In genomic region chr4:127263438-127264182, GRCm38 (mm10) we compare ENCODE assay signal across 10 mouse cellular contexts. TPM values are rescaled to one million over a fixed set of nuclear protein-coding genes. Genes with fewer than 3 reads are reported as not detected.
DNase-seq lines count a peak whose midpoint lies in the region; ATAC-seq and TF ChIP-seq lines count a peak whose summit lies in the region.
"Had no signal": no experiment of that assay in that cellular context is flagged by ENCODE, and none has a peak within 500 bp of the region (broad histone marks: within the 10 kb centered on the region; RNA-seq: fewer than 3 reads in every experiment).

No protein-coding gene starts in this region.

- no peak for DNase-seq in intestine, embryonic 14.5 days (ENCODE audit: low spot score)
- peak; percentile 49 for DNase-seq in kidney, postnatal 14 days
- DNase-seq in lung, postnatal 4 days = peak; percentile 59 to 87
- DNase-seq in ovary, postnatal 14 days (ENCODE audit: low spot score) = no peak
- no peak for DNase-seq in adrenal gland, adult 18-20 months (ENCODE audit: low spot score in 2 of 2)
- DNase-seq in ovary, adult 18-20 months (ENCODE audit: low spot score) = no peak
- DNase-seq: layer of hippocampus, adult 9-11 months; thymus, adult 2 months had no signal

- no peaks in the 10 kb centered on the region for H3K27me3 ChIP-seq in intestine, embryonic 14.5 days (replicated peaks; ENCODE audit: control insufficient read depth, insufficient read depth, low read length)
- H3K27me3 ChIP-seq in intestine, postnatal 0 days (replicated peaks; ENCODE audit: control insufficient read depth, insufficient read depth, low read length) = no peaks in the 10 kb centered on the region
- no peaks in the 10 kb centered on the region for H3K27me3 ChIP-seq in heart, embryonic 12.5 days (replicated peaks)

- H3K4me1 ChIP-seq in intestine, embryonic 14.5 days (replicated peaks; ENCODE audit: control insufficient read depth, insufficient read depth, low read length) = peaks cover 4% of the 10 kb centered on the region; the same call in 1 of the 2 replicates
- H3K4me1 ChIP-seq in intestine, postnatal 0 days (replicated peaks; ENCODE audit: control insufficient read depth, insufficient read depth, low read length) = no peaks in the 10 kb centered on the region
- peaks cover 18% of the 10 kb centered on the region for H3K4me1 ChIP-seq in heart, embryonic 12.5 days (replicated peaks)

- WGBS in intestine, embryonic 14.5 days = 62% methylated on average over 19 of the region's 19 CpGs
- WGBS in intestine, postnatal 0 days = 66% methylated on average over 19 of the region's 19 CpGs
- WGBS in heart, embryonic 12.5 days = 53% methylated on average over 19 of the region's 19 CpGs

- peak overlapping the region; percentile 51; the same call in 1 of the 2 replicates for H3K27ac ChIP-seq in intestine, embryonic 14.5 days (ENCODE audit: low read depth)
- no peak overlapping the region for H3K27ac ChIP-seq in intestine, postnatal 0 days (ENCODE audit: low read depth, low read length)
- peak overlapping the region; percentile 67 for H3K27ac ChIP-seq in heart, embryonic 12.5 days (ENCODE audit: poor library complexity, severe bottlenecking)

- no peak for ATAC-seq in intestine, embryonic 14.5 days (replicated peaks; ENCODE audit: low FRiP score, low TSS enrichment, low read depth)
- ATAC-seq in intestine, postnatal 0 days = no peak
- ATAC-seq in heart, embryonic 12.5 days (ENCODE audit: insufficient number of reproducible peaks, low FRiP score) = peak; percentile 80

- H3K4me2 ChIP-seq in intestine, embryonic 14.5 days (ENCODE audit: low read length) = no peak overlapping the region
- H3K4me2 ChIP-seq in intestine, postnatal 0 days (replicated peaks; ENCODE audit: low read depth) = no peak overlapping the region
- peak overlapping the region; percentile 12; the same call in 1 of the 2 replicates for H3K4me2 ChIP-seq in heart, embryonic 12.5 days

- H3K36me3 ChIP-seq in intestine, embryonic 14.5 days (ENCODE audit: control insufficient read depth, insufficient read depth, low read length) = no peaks in the 10 kb centered on the region
- H3K36me3 ChIP-seq in intestine, postnatal 0 days (ENCODE audit: control insufficient read depth, insufficient read depth) = no peaks in the 10 kb centered on the region
- no peaks in the 10 kb centered on the region for H3K36me3 ChIP-seq in heart, embryonic 12.5 days

- no peak overlapping the region for H3K9ac ChIP-seq in intestine, embryonic 14.5 days (ENCODE audit: low read length)
- H3K9ac ChIP-seq in intestine, postnatal 0 days (ENCODE audit: low read depth, low read length) = no peak overlapping the region
- H3K9ac ChIP-seq in heart, embryonic 12.5 days = no peak overlapping the region

- H3K9me3 ChIP-seq in intestine, embryonic 14.5 days (ENCODE audit: control insufficient read depth, low read length) = no peaks in the 10 kb centered on the region
- no peaks in the 10 kb centered on the region for H3K9me3 ChIP-seq in intestine, postnatal 0 days (ENCODE audit: control insufficient read depth)
- H3K9me3 ChIP-seq in heart, embryonic 12.5 days (replicated peaks) = no peaks in the 10 kb centered on the region

- no peak for TF ChIP-seq CTCF in intestine, postnatal 0 days (IDR thresholded peaks at IDR 0.05; ENCODE audit: low read depth)

- H3K4me3 ChIP-seq in intestine, embryonic 14.5 days (ENCODE audit: low read depth, low read length) = no peak overlapping the region
- H3K4me3 ChIP-seq in intestine, postnatal 0 days (ENCODE audit: low read depth, low read length) = no peak overlapping the region
- H3K4me3 ChIP-seq in heart, embryonic 12.5 days = no peak overlapping the region

RNA-seq across cellular contexts. Expression of gene Smim12, which starts 20.0 kb away (rescaled TPM):
- polyA plus RNA-seq in intestine, embryonic 14.5 days (2014; fragmentation: Nextera tagmentation; extraction: Ambion mirVana) = 60.3 and 61.9 TPM in 2 replicates
- 42.4 and 44.9 TPM in 2 replicates for polyA plus RNA-seq in intestine, postnatal 0 days (2015; fragmentation: Nextera tagmentation; extraction: Ambion mirVana)
- 51.9 and 58.7 TPM in 2 replicates for polyA plus RNA-seq in heart, embryonic 12.5 days (2016; fragmentation: Nextera tagmentation; extraction: Ambion mirVana)
- total RNA-seq in adrenal gland, adult 18-20 months (2021) = 10 to 100 TPM; 50.9 to 54.2 TPM

RNA-seq across cellular contexts. Expression of gene Gja4, which starts 50.2 kb away (rescaled TPM):
- 22.5 and 22.9 TPM in 2 replicates for polyA plus RNA-seq in intestine, embryonic 14.5 days (2014; fragmentation: Nextera tagmentation; extraction: Ambion mirVana)
- 11.4 and 13.8 TPM in 2 replicates for polyA plus RNA-seq in intestine, postnatal 0 days (2015; fragmentation: Nextera tagmentation; extraction: Ambion mirVana)
- 33.1 and 37.7 TPM in 2 replicates for polyA plus RNA-seq in heart, embryonic 12.5 days (2016; fragmentation: Nextera tagmentation; extraction: Ambion mirVana)
- 1 to 10 TPM; 2.7 to 3.1 TPM for total RNA-seq in adrenal gland, adult 18-20 months (2021)

Comparison
In these comparisons a context has a peak if more than half of its experiments do, and no peak if none do; other contexts are left out.
1. DNase-seq: peak in kidney, postnatal 14 days (single experiment) and lung, postnatal 4 days (2 of 2); none in intestine, embryonic 14.5 days (single experiment), ovary, postnatal 14 days (single experiment), adrenal gland, adult 18-20 months (0 of 2) and ovary, adult 18-20 months (single experiment).